Mouse (Mus musculus): ENCODE data around the gene Car10. TPM values are rescaled to one million over a fixed set of nuclear protein-coding genes. Genes with fewer than 3 reads are reported as not detected.

Gene Car10
- polyA plus RNA-seq, 1 experiment, result not detected

- Histone ChIP-seq H3K36me3 (ENCODE audit: control insufficient read depth, insufficient read depth, low read length) (no peaks in the 10 kb centered on the region), H3K4me1 (ENCODE audit: control insufficient read depth, insufficient read depth, low read length) (no peaks in the 10 kb centered on the region), H3K27ac (ENCODE audit: insufficient read depth, low read depth, low read length) (no peak overlapping the region), H3K27me3 (replicated peaks; ENCODE audit: control insufficient read depth, insufficient read depth, low read length) (no peaks in the 10 kb centered on the region), H3K4me3 (ENCODE audit: insufficient read depth, low read depth, low read length) (no peak overlapping the region)
- WGBS, result 73% methylated on average over 11 of the region's 11 CpGs
- TF ChIP-seq CTCF (conservative IDR thresholded peaks at IDR 0.05; ENCODE audit: insufficient read depth, insufficient read length, low read depth, low read length) (no peak), POLR2A (IDR thresholded peaks at IDR 0.05; ENCODE audit: low read depth, low read length) (no peak)
- peak; percentile 3 for DNase-seq
Observed at GRCm38 (mm10) chr11:93509527-93510235, 411.9 kb downstream of the Car10 start.

GRCm38 (mm10) chr11:93512843-93513242, 415.0 kb downstream of the Car10 start:
- Histone ChIP-seq H3K27me3 (replicated peaks; ENCODE audit: control insufficient read depth, insufficient read depth, low read length) (no peaks in the 10 kb centered on the region), H3K36me3 (ENCODE audit: control insufficient read depth, insufficient read depth, low read length) (no peaks in the 10 kb centered on the region), H3K4me1 (ENCODE audit: control insufficient read depth, insufficient read depth, low read length) (no peaks in the 10 kb centered on the region), H3K27ac (ENCODE audit: insufficient read depth, low read depth, low read length) (no peak overlapping the region), H3K4me3 (ENCODE audit: insufficient read depth, low read depth, low read length) (no peak overlapping the region)
- TF ChIP-seq CTCF (conservative IDR thresholded peaks at IDR 0.05; ENCODE audit: insufficient read depth, insufficient read length, low read depth, low read length) (no peak), POLR2A (IDR thresholded peaks at IDR 0.05; ENCODE audit: low read depth, low read length) (no peak)
- DNase-seq, result no peak
- 82% methylated on average over 2 of the region's 2 CpGs for WGBS

- TF ChIP-seq POLR2A (IDR thresholded peaks at IDR 0.05; ENCODE audit: low read depth, low read length), result no peak
- TF ChIP-seq CTCF (conservative IDR thresholded peaks at IDR 0.05; ENCODE audit: insufficient read depth, insufficient read length, low read depth, low read length), result no peak
- Histone ChIP-seq H3K4me3 (ENCODE audit: insufficient read depth, low read depth, low read length) (no peak overlapping the region), H3K27me3 (replicated peaks; ENCODE audit: control insufficient read depth, insufficient read depth, low read length) (no peaks in the 10 kb centered on the region), H3K36me3 (ENCODE audit: control insufficient read depth, insufficient read depth, low read length) (no peaks in the 10 kb centered on the region), H3K27ac (ENCODE audit: insufficient read depth, low read depth, low read length) (no peak overlapping the region), H3K4me1 (ENCODE audit: control insufficient read depth, insufficient read depth, low read length) (no peaks in the 10 kb centered on the region)
- DNase-seq, result no peak
- WGBS, result 33% methylated on average over 2 of the region's 2 CpGs
Observed at GRCm38 (mm10) chr11:93514396-93514795, 416.6 kb downstream of the Car10 start.

GRCm38 (mm10) chr11:93515566-93515965, 417.7 kb downstream of the Car10 start:
- DNase-seq, result no peak
- Histone ChIP-seq H3K4me3 (ENCODE audit: insufficient read depth, low read depth, low read length) (no peak overlapping the region), H3K36me3 (ENCODE audit: control insufficient read depth, insufficient read depth, low read length) (no peaks in the 10 kb centered on the region), H3K27ac (ENCODE audit: insufficient read depth, low read depth, low read length) (no peak overlapping the region), H3K27me3 (replicated peaks; ENCODE audit: control insufficient read depth, insufficient read depth, low read length) (no peaks in the 10 kb centered on the region), H3K4me1 (ENCODE audit: control insufficient read depth, insufficient read depth, low read length) (no peaks in the 10 kb centered on the region)
- 88% methylated on average over 6 of the region's 6 CpGs for WGBS
- TF ChIP-seq POLR2A (IDR thresholded peaks at IDR 0.05; ENCODE audit: low read depth, low read length) (no peak), CTCF (conservative IDR thresholded peaks at IDR 0.05; ENCODE audit: insufficient read depth, insufficient read length, low read depth, low read length) (no peak)

GRCm38 (mm10) chr11:93516216-93516615, 418.4 kb downstream of the Car10 start:
- WGBS, result 89% methylated on average over 9 of the region's 9 CpGs
- TF ChIP-seq POLR2A (IDR thresholded peaks at IDR 0.05; ENCODE audit: low read depth, low read length) (no peak), CTCF (conservative IDR thresholded peaks at IDR 0.05; ENCODE audit: insufficient read depth, insufficient read length, low read depth, low read length) (no peak)
- Histone ChIP-seq H3K4me3 (ENCODE audit: insufficient read depth, low read depth, low read length) (no peak overlapping the region), H3K36me3 (ENCODE audit: control insufficient read depth, insufficient read depth, low read length) (no peaks in the 10 kb centered on the region), H3K4me1 (ENCODE audit: control insufficient read depth, insufficient read depth, low read length) (no peaks in the 10 kb centered on the region), H3K27ac (ENCODE audit: insufficient read depth, low read depth, low read length) (no peak overlapping the region), H3K27me3 (replicated peaks; ENCODE audit: control insufficient read depth, insufficient read depth, low read length) (no peaks in the 10 kb centered on the region)
- no peak for DNase-seq

GRCm38 (mm10) chr11:93516946-93517345, 419.1 kb downstream of the Car10 start:
- Histone ChIP-seq H3K27ac (ENCODE audit: insufficient read depth, low read depth, low read length) (no peak overlapping the region), H3K36me3 (ENCODE audit: control insufficient read depth, insufficient read depth, low read length) (no peaks in the 10 kb centered on the region), H3K27me3 (replicated peaks; ENCODE audit: control insufficient read depth, insufficient read depth, low read length) (no peaks in the 10 kb centered on the region), H3K4me1 (ENCODE audit: control insufficient read depth, insufficient read depth, low read length) (no peaks in the 10 kb centered on the region), H3K4me3 (ENCODE audit: insufficient read depth, low read depth, low read length) (no peak overlapping the region)
- WGBS, result 69% methylated on average over 2 of the region's 2 CpGs
- DNase-seq, result no peak
- no peak for TF ChIP-seq POLR2A (IDR thresholded peaks at IDR 0.05; ENCODE audit: low read depth, low read length)
- TF ChIP-seq CTCF (conservative IDR thresholded peaks at IDR 0.05; ENCODE audit: insufficient read depth, insufficient read length, low read depth, low read length), result no peak

GRCm38 (mm10) chr11:93522501-93522900, 424.7 kb downstream of the Car10 start:
- H3K4me1 ChIP-seq (ENCODE audit: control insufficient read depth, insufficient read depth, low read length), result no peaks in the 10 kb centered on the region
- H3K27ac ChIP-seq (ENCODE audit: insufficient read depth, low read depth, low read length), result no peak overlapping the region
- no peak for DNase-seq
- TF ChIP-seq POLR2A (IDR thresholded peaks at IDR 0.05; ENCODE audit: low read depth, low read length), result no peak
- no peak for TF ChIP-seq CTCF (conservative IDR thresholded peaks at IDR 0.05; ENCODE audit: insufficient read depth, insufficient read length, low read depth, low read length)
- no peaks in the 10 kb centered on the region for H3K27me3 ChIP-seq (replicated peaks; ENCODE audit: control insufficient read depth, insufficient read depth, low read length)
- H3K4me3 ChIP-seq (ENCODE audit: insufficient read depth, low read depth, low read length), result no peak overlapping the region
- H3K36me3 ChIP-seq (ENCODE audit: control insufficient read depth, insufficient read depth, low read length), result no peaks in the 10 kb centered on the region
- 76% methylated on average over 3 of the region's 3 CpGs for whole genome bisulfite sequencing
